Mouse (Mus musculus) left cerebral cortex, postnatal 14 days (tissue): Measurements from ENCODE around the gene Myh7b. TPM values are rescaled to one million over a fixed set of nuclear protein-coding genes. Genes with fewer than 3 reads are reported as not detected.

Source experiments
- DNase-seq, 2 experiments: peaks; one replicate each; pipeline ENCODE4 v3.0.0; 2021 to 2022; ENCODE audit warnings: low spot score in 2 of 2, mixed read lengths in 1 of 2
- intact Hi-C: fragments of 180-260 bp; cut with DNase I; formaldehyde crosslinking; loops from one replicate; pipeline ENCODE4 v1.15.1; 2025
- total RNA-seq, 2 experiments: library from RNA; stranded (reverse); gene quantifications; 2 replicates each; pipeline ENCODE4 v1.2.3; 2021

The Myh7b gene
- total RNA-seq, 2 experiments from 2014 or later, result 4.5 to 5.6 TPM

DNA sequence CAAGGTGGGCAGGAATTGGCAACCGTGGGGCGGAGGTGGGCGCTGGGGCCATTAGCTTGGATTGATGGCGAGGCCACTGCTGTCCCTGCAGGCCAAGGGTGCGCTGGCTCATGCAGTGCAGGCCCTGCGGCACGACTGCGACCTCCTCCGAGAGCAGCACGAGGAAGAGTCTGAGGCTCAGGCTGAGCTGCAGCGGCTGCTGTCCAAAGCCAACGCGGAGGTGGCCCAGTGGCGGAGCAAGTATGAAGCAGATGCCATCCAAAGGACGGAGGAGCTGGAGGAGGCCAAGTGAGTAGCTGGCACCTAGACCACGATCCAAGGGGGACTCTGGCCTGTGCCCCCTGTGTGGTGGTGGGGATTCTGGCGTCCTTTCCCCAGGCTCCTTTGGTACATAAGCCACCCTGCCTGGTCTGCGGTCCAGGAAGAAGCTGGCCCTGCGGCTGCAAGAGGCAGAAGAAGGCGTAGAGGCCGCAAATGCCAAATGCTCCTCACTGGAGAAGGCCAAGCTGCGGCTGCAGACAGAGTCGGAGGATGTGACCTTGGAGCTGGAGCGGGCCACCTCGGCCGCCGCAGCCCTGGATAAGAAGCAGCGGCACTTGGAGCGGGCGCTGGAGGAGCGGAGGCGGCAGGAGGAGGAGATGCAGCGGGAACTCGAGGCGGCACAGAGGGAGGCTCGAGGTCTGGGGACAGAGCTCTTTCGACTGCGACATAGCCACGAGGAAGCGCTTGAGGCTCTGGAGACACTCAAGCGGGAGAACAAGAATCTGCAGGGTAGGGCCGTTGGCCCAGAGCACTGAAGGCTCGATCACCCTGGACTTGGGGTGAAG, 19.8 kb downstream of the Myh7b start:
- intact Hi-C loops, result no loop called here
- DNase-seq, result no peak

- no peak for DNase-seq
- intact Hi-C loops, result no loop called here
These were observed 21.3 kb downstream of the Myh7b start for GRCm38 (mm10) chr2:155632138-155632936.

- DNase-seq, result no peak
- intact Hi-C loops, result no loop called here
These were observed 22.1 kb downstream of the Myh7b start for GRCm38 (mm10) chr2:155633121-155633520.

GRCm38 (mm10) chr2:155633731-155634130, 22.7 kb downstream of the Myh7b start:
- DNase-seq, result no peak
- intact Hi-C loops, result no loop called here

GRCm38 (mm10) chr2:155634562-155634961, 23.6 kb downstream of the Myh7b start:
- intact Hi-C loops, result no loop called here
- DNase-seq, result no peak

DNA sequence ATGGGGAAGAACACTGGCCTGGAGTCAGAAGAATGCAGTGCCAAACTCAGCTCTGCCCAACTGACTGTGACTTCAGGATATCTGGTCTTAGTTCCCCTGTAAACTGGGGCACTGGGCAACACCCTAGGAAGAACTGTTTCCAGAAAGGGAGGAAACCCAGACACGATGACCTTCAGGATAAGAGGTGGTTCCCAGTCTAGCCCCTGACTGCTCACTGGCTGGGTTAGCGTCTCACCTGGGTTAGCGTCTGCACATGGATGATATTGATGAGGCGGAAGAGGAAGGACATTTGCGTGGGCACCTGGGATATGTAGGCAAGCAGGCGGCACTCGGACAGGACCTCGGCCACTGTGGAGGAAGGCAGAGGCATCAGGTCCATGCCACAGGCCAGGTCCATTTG, 24.9 kb downstream of the Myh7b start:
- intact Hi-C loops, result no loop called here
- DNase-seq, result no peak

- no peak for DNase-seq
- intact Hi-C loops, result no loop called here
These were observed 25.9 kb downstream of the Myh7b start for GRCm38 (mm10) chr2:155636881-155637280.

GRCm38 (mm10) chr2:155637411-155637810, 26.4 kb downstream of the Myh7b start:
- intact Hi-C loops, result no loop called here
- DNase-seq, result no peak

GRCm38 (mm10) chr2:155640656-155641055, 29.6 kb downstream of the Myh7b start:
- peak; percentile 58 to 72 for DNase-seq

DNA sequence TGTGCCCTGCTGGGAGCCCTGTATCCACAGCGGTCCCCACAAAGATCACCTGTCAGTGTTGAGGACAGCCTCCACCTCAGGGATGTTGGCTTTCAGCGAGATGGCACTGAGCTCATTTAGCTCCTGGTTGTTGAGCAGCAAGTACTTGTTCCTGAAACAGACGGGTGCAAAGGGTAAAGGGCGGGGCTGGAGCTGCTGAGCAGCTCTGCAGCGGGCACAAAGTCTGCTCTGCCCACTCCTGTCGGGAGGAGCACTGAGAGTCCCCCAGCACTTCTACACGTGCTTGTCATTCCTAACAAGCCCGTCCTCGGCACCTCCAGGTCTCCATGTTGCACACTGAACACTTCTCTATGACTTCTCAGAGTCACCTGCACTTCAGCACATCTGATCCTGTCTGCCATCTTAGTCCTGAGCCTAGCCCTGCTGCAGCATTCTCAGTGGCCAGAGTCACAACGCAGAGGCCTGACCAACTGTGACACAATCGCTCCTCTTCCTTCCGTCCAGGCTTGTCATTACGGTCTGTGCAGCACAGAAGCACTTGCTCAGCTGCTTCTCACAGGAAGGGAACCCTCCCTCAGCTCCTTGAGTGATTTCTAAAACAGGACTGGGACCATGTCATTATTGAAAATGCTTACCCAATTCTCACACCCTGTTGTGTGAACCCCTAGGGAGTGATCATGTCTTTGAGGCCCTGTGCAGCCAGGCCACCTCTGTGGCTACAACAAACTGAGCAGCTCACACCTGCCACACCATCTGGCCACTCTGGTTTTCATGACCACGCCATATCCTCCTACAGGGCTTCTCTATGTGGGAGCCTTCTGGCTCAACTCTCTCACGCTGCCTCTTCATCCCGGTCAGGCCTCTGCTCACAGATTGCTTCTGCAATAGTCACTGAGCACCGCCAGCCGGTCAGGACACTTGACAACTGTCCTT, 30.8 kb downstream of the Myh7b start:
- no peak for DNase-seq
- intact Hi-C loops, result no loop called here

More at GRCm38 (mm10) chr2:155640656-155641055, 29.6 kb downstream of the Myh7b start:
- intact Hi-C loops, result no loop called here

DNA sequence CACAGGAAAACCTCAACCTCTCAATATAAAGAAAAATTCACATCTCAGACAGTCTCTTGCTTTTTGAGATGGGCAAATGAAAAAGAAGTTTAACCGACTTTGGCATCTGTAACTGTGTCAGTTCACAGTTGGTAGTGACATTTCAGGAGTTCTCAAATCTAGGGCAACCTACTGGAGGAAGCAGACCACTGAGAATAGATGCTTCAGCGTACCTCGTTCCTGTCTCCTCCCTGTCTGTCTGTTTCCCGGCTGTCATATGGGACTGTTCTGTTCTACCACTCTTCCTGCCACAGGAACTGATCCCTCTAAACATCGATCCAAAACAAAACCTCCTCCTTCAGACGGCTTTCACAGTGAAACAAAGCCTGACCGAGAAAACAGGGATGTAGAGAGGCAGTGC, 34.7 kb downstream of the Myh7b start:
- no peak for DNase-seq
- intact Hi-C loops, result no loop called here

DNA sequence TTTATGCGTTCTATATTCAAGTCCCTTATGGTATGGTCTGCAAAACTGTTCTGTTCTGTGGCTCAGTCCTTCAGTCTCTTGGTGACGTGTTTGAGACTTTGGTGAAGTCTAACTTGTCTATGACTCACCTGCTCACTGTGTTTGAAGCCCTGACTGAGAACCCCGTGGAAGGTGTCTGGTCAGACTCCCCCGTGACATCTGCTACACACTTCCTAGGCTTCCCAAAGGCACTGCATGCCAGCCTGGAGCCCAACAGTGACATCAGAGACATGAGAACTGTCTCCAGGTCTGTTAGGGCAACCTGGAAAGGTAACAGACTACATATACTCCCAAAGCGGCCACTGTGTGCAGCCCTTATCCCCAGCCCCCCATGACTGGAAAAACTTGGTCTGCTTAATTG, 41.6 kb downstream of the Myh7b start:
- intact Hi-C loops, result no loop called here
- DNase-seq, result no peak

DNA sequence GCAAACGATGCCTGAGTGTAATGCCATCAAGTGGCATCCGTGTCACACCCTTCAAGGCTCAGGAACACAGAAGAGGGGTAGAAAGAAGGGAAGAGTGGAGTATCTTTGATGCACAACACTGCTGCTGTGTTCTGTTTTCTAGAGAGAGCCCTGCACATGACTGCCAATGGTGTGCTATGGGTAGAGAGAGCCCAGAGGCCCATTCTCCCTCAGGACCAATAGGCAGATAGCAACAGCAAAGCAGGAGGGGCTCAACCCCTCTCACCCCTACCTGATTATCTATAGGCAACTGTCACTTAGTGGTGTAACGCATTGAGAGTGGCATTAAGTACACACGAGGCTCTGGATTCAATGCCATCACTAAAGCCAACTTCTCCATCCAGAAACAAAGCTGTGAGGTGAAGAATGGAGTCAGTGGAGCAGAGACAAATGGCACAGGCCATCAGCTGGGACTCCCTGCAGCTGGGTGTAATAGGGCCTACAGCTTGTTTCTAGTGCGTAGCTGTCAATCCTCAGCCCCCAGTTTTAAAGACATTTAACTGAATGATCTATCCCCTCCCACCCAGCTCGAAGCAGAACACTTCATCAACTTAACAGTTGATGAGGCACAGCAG, 44.9 kb downstream of the Myh7b start:
- intact Hi-C loops, result no loop called here
- no peak for DNase-seq

DNA sequence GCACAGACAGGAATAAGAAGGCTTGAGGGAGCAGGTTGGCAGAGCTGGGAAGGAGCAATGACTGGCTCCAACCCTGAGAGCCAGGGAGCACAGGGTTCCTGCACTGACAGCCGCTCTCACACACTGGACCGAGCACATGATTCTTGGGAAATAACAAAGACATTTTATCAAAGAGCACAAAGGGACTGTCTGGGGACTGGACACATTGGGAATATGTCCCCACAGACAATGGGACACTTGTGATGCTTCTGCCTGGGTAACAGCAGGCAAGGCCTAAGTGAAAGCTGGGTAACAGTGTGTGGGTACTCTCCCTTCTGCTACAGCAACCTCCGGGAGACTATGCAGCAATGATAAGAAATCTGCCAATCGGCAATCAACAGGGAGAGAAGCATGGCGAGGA, 51.4 kb downstream of the Myh7b start:
- intact Hi-C loops, result loop anchor here (5.0 kb wide), 1 partner anchor 100 kb away; no protein-coding TSS in a partner anchor
- no peak for DNase-seq

DNA sequence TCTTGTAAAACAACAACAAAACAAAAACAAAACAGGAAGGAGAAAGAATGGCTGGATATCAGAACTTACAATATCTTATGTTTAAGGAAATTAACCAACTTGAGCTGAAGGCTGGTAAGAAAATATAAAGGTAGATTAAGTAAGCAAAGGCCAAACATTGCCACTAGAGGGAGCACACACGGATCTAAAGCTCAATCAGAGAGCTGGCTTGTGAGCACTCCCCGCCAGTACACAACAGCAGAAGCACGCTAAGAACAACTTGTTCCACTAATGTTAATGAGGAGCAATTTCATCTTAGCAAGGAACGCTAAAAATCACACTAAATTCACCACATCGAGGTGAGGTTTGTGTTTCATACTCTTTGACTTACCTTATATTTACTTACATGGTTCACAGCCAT, 52.1 kb downstream of the Myh7b start:
- peak; percentile 79 to 86 for DNase-seq
- intact Hi-C loops, result loop anchor here (5.0 kb wide), 1 partner anchor 99 kb away; no protein-coding TSS in a partner anchor

DNA sequence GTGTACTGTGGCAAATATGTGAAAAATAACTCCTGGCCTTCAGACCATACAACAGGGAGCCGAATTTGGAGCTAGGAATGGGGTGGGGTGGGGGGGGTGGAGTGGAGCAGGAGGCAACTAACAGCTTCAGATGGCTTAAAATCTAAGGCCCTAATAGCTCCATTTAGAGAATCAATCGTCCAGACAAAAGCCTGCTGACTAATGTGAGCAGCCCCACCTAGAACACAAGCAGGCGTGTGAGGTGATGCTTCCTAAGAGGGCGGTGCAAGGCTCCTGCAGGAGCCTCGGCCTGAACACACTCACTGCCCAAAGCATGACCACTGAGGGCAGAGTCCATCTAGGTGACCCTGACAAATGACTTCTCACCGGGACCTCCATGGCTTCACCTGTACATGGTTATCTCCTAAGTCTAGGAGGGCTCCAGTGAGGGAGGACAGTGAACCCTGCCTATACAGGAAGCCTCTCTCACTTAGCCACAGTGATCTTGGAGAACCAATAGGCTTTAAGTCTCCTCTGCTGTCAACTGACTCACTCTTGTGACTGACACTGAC, 53.0 kb downstream of the Myh7b start:
- intact Hi-C loops, result loop anchor here (5.0 kb wide), 1 partner anchor 98 kb away; no protein-coding TSS in a partner anchor
- DNase-seq, result no peak

DNA sequence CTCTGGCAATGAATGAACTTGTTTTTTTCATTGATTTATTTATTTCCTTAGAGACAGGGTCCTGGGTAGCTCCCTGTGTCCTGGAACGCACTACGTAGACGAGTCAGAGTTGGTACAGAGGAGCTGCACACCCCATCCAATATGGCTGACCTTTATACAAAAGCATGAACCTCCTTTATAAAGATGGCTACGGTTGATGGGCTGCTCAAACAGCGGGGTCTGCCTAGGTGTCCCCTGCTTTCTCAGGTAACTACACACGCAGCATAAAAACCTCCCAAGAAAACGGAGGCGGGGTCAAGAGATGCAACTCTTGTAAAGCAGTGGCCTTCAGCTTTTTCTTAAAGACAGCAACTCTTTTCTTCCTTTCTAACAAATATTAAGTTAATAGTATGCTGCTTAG, 56.9 kb downstream of the Myh7b start:
- no peak for DNase-seq
- intact Hi-C loops, result no loop called here

DNA sequence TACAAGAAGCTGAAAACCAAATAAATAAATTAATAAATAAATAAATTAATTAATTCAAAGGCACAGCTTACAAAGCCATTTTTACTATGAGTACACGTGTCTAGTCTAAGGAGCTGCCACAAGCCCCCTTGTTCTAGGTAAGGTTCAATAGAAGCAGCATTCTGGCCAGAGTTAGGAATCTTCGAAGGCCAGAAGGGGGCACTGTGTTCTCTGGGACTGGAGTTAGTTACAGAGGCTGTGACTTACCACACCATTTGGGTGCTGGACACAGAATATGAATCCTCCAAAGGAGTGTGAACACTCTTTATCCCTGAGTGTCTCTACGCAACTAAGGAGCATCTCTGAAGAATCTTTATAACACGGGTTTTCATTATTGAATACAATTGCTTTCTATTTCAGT, 57.4 kb downstream of the Myh7b start:
- intact Hi-C loops, result no loop called here
- DNase-seq, result no peak

DNA sequence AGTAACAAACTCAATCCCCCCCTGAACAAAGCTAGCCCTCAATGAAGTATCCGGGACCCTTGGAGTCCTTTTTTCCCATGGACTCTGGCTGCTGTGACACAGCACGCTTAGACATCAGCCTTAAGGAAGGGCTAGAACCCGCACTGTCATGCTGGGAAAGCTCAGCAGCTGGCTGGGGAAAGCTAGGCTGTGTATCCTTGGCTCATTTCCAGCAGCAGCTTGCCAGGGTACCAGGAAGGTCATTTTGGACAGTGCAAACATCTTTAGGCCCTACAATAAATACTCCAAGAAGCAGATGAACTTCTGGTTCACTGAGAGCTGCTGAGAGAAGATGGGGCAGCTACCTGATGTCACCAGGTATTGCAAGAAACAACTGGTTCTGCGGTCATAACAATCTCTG, 60.2 kb downstream of the Myh7b start:
- DNase-seq, result peak in 1 of 2 experiments; percentile 23
- intact Hi-C loops, result no loop called here
